Mouse (Mus musculus) hindbrain, postnatal 0 days (tissue): ENCODE measurements around the gene Angpt4. TPM values are rescaled to one million over a fixed set of nuclear protein-coding genes. Genes with fewer than 3 reads are reported as not detected.
A peak's percentile ranks its signal among the peaks of the same experiment; 100 is the strongest.

Source experiments
- ATAC-seq: fragments of 200-750 bp; cut with Nextera tagmentation; 2 replicates; pipeline ENCODE4 v1.8.0; 2017; ENCODE audit warnings: mild to moderate bottlenecking, moderate TSS enrichment, moderate library complexity
- DNase-seq: peaks from one replicate; pipeline ENCODE4 v3.0.0-alpha.2; 2015; ENCODE audit warnings: low spot score
- H3K27ac ChIP-seq: fragments of 300-500 bp; sonication (generic); 2 replicates; pipeline ENCODE4 v1.5.1; 2014; ENCODE audit warnings: mild to moderate bottlenecking
- H3K27me3 ChIP-seq: fragments of 300-500 bp; sonication (generic); 2 replicates; pipeline ENCODE4 v1.6.1; 2014; ENCODE audit warnings: low read length, mixed read lengths; ENCODE audit not compliant: insufficient read depth
- H3K36me3 ChIP-seq: fragments of 300-500 bp; sonication (generic); 2 replicates; pipeline ENCODE4 v1.6.1; 2014; ENCODE audit warnings: low read length, mixed read lengths; ENCODE audit not compliant: insufficient read depth
- H3K4me1 ChIP-seq: fragments of 300-500 bp; sonication (generic); 2 replicates; pipeline ENCODE4 v1.6.1; 2014; ENCODE audit warnings: antibody characterized with exemption, low read length, mixed read lengths; ENCODE audit not compliant: insufficient read depth
- H3K4me2 ChIP-seq: fragments of 300-500 bp; sonication (generic); 2 replicates; pipeline ENCODE4 v1.6.1; 2014; ENCODE audit warnings: low read depth, mild to moderate bottlenecking, low read length, moderate library complexity, mixed read lengths
- H3K4me3 ChIP-seq: fragments of 300-500 bp; sonication (generic); 2 replicates; pipeline ENCODE4 v1.5.1; 2014; ENCODE audit warnings: low read length
- H3K9ac ChIP-seq: fragments of 300-500 bp; sonication (generic); replicated peaks from 2 replicates; pipeline ENCODE4 v1.6.1; 2014; ENCODE audit warnings: mild to moderate bottlenecking, low read length, moderate library complexity, mixed read lengths
- H3K9me3 ChIP-seq: fragments of 300-500 bp; sonication (generic); 2 replicates; pipeline ENCODE4 v1.6.1; 2016; ENCODE audit warnings: low read length, mixed read lengths
- CTCF ChIP-seq: IDR thresholded peaks from 2 replicates; pipeline ENCODE4 v1.5.1; 2016; ENCODE audit warnings: antibody characterized with exemption, control low read depth, low read depth
- WGBS: fragments of 180-500 bp; shearing (Covaris S2); extraction: QIAGEN DNeasy Blood & Tissue Kit; methylation state at CpG from one replicate; pipeline ENCODE4 v1.1.7; 2014; 5-methylcytosine and 5-hydroxymethylcytosine counted together
- polyA plus RNA-seq: library from polyadenylated mRNA; unstranded; fragments of >200 nt; fragmentation: Nextera tagmentation; extraction: Ambion mirVana; gene quantifications from 2 replicates; pipeline ENCODE4 v1.2.1, GENCODE M21; 2015
- total RNA-seq: library from RNA; depleted of rRNA; stranded (reverse); fragments of >200 nt; gene quantifications from 2 replicates; pipeline ENCODE4 v1.2.3, GENCODE M21; 2014

The Angpt4 gene
- total and polyA plus RNA-seq, 2 experiments from 2014 or later = 0.10 to 0.28 TPM

- no peaks in the 10 kb centered on the region for H3K36me3 ChIP-seq
- no peaks in the 10 kb centered on the region for H3K9me3 ChIP-seq
- 84% methylated on average over 5 of the region's 5 CpGs for WGBS
- H3K4me3 ChIP-seq = no peak overlapping the region
- H3K27me3 ChIP-seq = no peaks in the 10 kb centered on the region
- TF ChIP-seq CTCF = no peak
- ATAC-seq (no peak), DNase-seq (no peak)
- H3K9ac ChIP-seq = no peak overlapping the region
- H3K27ac ChIP-seq = no peak overlapping the region
- H3K4me1 ChIP-seq = peaks cover 14% of the 10 kb centered on the region; the same call in 1 of the 2 replicates
- no peak overlapping the region for H3K4me2 ChIP-seq
Measured at GRCm38 (mm10) chr2:151939651-151940420, 28.8 kb downstream of the Angpt4 start.

GRCm38 (mm10) chr2:151941269-151941668 lies 30.3 kb downstream of the Angpt4 start:
- H3K9me3 ChIP-seq = no peaks in the 10 kb centered on the region
- 30% methylated on average over 2 of the region's 2 CpGs for WGBS
- DNase-seq (peak; percentile 12), ATAC-seq (no peak)
- H3K4me2 ChIP-seq = no peak overlapping the region
- peak; percentile 64 for TF ChIP-seq CTCF
- H3K9ac ChIP-seq = no peak overlapping the region
- H3K27ac ChIP-seq = no peak overlapping the region
- no peak overlapping the region for H3K4me3 ChIP-seq
- no peaks in the 10 kb centered on the region for H3K27me3 ChIP-seq
- H3K4me1 ChIP-seq = peaks cover 14% of the 10 kb centered on the region; the same call in 1 of the 2 replicates
- no peaks in the 10 kb centered on the region for H3K36me3 ChIP-seq

DNA sequence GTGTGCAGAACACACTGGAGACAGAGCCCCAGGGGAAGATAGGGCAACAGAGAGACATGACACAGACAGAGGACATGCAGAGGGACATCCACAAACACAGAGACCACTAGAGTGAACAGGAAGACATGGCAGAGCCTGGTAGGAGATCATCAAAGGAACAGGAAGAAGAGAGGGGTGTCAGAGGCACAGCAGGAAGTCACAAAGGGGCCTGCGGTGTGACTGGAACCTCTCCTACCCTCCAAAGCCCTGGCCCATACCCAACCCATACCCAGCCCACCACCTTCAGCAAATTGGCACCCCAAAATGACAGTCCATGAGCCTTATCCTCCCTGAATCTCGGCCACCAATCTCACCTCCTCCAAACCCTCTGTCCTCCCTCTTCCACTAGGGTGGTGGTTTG lies 33.1 kb downstream of the Angpt4 start:
- ATAC-seq (no peak), DNase-seq (no peak)
- no peak overlapping the region for H3K9ac ChIP-seq
- H3K27ac ChIP-seq = no peak overlapping the region
- H3K36me3 ChIP-seq = no peaks in the 10 kb centered on the region
- no peaks in the 10 kb centered on the region for H3K27me3 ChIP-seq
- no peaks in the 10 kb centered on the region for H3K9me3 ChIP-seq
- H3K4me2 ChIP-seq = no peak overlapping the region
- no peaks in the 10 kb centered on the region for H3K4me1 ChIP-seq
- no peak for TF ChIP-seq CTCF
- 71% methylated on average over 2 of the region's 2 CpGs for WGBS
- H3K4me3 ChIP-seq = no peak overlapping the region

DNA sequence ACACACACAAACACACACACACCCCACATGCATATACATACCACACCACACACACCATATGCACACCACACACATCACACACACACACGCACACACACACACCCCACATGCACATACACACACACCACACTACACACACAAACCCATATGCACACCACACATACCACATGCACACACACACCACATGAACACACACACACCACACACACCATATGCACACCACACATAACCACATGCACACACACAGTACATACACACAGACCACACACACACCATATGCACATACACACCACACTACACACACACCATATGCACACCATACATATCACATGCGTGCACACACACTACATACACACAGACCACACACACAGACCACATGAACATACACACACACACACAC lies 36.6 kb downstream of the Angpt4 start:
- H3K27me3 ChIP-seq = no peaks in the 10 kb centered on the region
- peak; percentile 52; the same call in 1 of the 2 replicates for ATAC-seq
- no peaks in the 10 kb centered on the region for H3K4me1 ChIP-seq
- TF ChIP-seq CTCF = no peak
- H3K9me3 ChIP-seq = no peaks in the 10 kb centered on the region
- H3K4me2 ChIP-seq = no peak overlapping the region
- no peak for DNase-seq
- H3K36me3 ChIP-seq = no peaks in the 10 kb centered on the region
- WGBS = 98% methylated on average over 2 of the region's 2 CpGs
- no peak overlapping the region for H3K4me3 ChIP-seq
- H3K27ac ChIP-seq = no peak overlapping the region
- no peak overlapping the region for H3K9ac ChIP-seq

- no peak for ATAC-seq
- WGBS = 76% methylated on average over 7 of the region's 7 CpGs
- Histone ChIP-seq H3K27me3 (no peaks in the 10 kb centered on the region), H3K9ac (no peak overlapping the region), H3K36me3 (no peaks in the 10 kb centered on the region), H3K4me1 (no peaks in the 10 kb centered on the region), H3K4me2 (no peak overlapping the region), H3K4me3 (no peak overlapping the region), H3K27ac (peak overlapping the region; percentile 57; the same call in 1 of the 2 replicates), H3K9me3 (no peaks in the 10 kb centered on the region)
- DNase-seq = no peak
- TF ChIP-seq CTCF = no peak
Measured at GRCm38 (mm10) chr2:151948311-151948710, 37.3 kb downstream of the Angpt4 start.

GRCm38 (mm10) chr2:151949082-151949774 lies 38.2 kb downstream of the Angpt4 start:
- H3K4me2 ChIP-seq = no peak overlapping the region
- WGBS = 32% methylated on average over 2 of the region's 2 CpGs
- TF ChIP-seq CTCF = no peak
- ATAC-seq (peak; percentile 75; the same call in 1 of the 2 replicates), DNase-seq (peak; percentile 65)
- H3K4me1 ChIP-seq = no peaks in the 10 kb centered on the region
- H3K27ac ChIP-seq = peak overlapping the region; percentile 57; the same call in 1 of the 2 replicates
- no peaks in the 10 kb centered on the region for H3K36me3 ChIP-seq
- H3K9ac ChIP-seq = no peak overlapping the region
- H3K27me3 ChIP-seq = no peaks in the 10 kb centered on the region
- H3K4me3 ChIP-seq = no peak overlapping the region
- H3K9me3 ChIP-seq = no peaks in the 10 kb centered on the region

- no peak for TF ChIP-seq CTCF
- no peaks in the 10 kb centered on the region for H3K4me1 ChIP-seq
- H3K27me3 ChIP-seq = no peaks in the 10 kb centered on the region
- H3K4me3 ChIP-seq = no peak overlapping the region
- H3K4me2 ChIP-seq = no peak overlapping the region
- ATAC-seq = no peak
- no peaks in the 10 kb centered on the region for H3K9me3 ChIP-seq
- no peak for DNase-seq
- H3K27ac ChIP-seq = no peak overlapping the region
- WGBS = 86% methylated on average over 8 of the region's 8 CpGs
- no peaks in the 10 kb centered on the region for H3K36me3 ChIP-seq
- no peak overlapping the region for H3K9ac ChIP-seq
Measured at GRCm38 (mm10) chr2:151953665-151954064, 42.7 kb downstream of the Angpt4 start.
